Mouse (Mus musculus): ENCODE measurements around the gene 1700018B08Rik.

DNA sequence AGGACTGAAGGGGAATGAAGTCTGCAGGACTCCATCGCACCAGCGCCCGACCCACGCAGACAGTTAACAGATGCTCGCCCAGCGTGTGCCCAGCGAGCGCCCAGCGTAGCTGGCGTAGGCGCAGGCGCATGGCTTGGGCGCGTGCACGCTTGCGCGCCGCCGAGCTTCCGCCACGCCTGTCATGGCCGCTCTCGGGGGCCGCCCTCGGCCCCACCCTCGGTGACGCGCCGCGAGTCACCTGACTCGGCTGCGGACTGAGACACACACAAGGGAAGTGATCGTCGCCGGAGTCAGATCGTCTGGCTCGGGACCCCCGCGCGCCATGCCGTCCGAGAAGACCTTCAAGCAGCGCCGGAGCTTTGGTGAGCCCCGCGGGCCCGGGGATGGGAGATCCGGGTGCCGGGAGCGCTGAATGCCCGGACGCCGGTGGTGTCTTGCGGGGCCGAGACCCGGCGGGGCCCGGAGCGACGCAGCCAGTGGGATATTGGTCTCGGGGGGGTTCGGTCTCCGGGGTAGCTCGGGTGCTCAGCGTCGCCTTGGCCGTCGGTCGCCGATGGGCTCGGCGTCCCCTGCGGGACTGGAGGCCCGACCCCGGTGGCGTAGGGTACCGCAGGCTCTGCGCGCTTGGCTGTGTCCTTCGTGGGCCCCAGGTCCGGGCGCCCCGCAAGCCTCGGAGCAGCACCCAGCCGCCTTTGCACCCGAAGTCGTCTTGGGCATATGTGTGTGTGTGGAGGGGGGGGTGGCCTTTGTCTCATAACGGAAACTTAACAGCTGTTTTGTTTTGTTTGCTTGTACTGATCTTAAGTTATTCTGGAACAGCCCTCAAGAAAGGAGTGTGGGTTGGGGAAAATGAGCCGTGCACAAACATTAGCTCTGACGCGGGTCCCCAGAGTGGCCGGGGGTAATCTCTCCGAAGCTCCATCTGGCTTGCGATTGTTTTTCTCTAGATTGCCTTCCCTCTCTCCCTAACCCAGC is 46.4 kb upstream of the 1700018B08Rik start, which contains the start of gene Map1lc3b:
- TF ChIP-seq CTCF (IDR thresholded peaks at IDR 0.05; ENCODE audit: borderline replicate concordance, insufficient read depth, low read length) (no peak), POLR2A (IDR thresholded peaks at IDR 0.05; ENCODE audit: low read depth, low read length) (peak; percentile 87)
